Mouse (Mus musculus) stomach, postnatal 0 days (tissue): ENCODE results near the gene Eva1b. TPM values are rescaled to one million over a fixed set of nuclear protein-coding genes. Genes with fewer than 3 reads are reported as not detected.

ENCODE experiments used
- ATAC-seq: fragments of 200-750 bp; cut with Nextera tagmentation; 2 replicates; pipeline ENCODE4 v1.8.0; 2017; ENCODE audit not compliant: low FRiP score, low TSS enrichment
- DNase-seq: peaks from one replicate; pipeline ENCODE4 v3.0.0-alpha.2; 2016; ENCODE audit warnings: low spot score
- H3K27ac ChIP-seq: fragments of 300-500 bp; sonication (generic); replicated peaks from 2 replicates; pipeline ENCODE4 v1.5.1; 2014; ENCODE audit warnings: mild to moderate bottlenecking, control low read depth
- H3K27me3 ChIP-seq: fragments of 300-500 bp; sonication (generic); 2 replicates; pipeline ENCODE4 v1.6.1; 2014; ENCODE audit warnings: low read length; ENCODE audit not compliant: control insufficient read depth, insufficient read depth
- H3K36me3 ChIP-seq: fragments of 300-500 bp; sonication (generic); 2 replicates; pipeline ENCODE4 v1.6.1; 2014; ENCODE audit warnings: low read length, mixed read lengths; ENCODE audit not compliant: control insufficient read depth, insufficient read depth
- H3K4me1 ChIP-seq: fragments of 300-500 bp; sonication (generic); replicated peaks from 2 replicates; pipeline ENCODE4 v1.6.1; 2014; ENCODE audit warnings: antibody characterized with exemption; ENCODE audit not compliant: control insufficient read depth, insufficient read depth
- H3K4me2 ChIP-seq: fragments of 300-500 bp; sonication (generic); replicated peaks from 2 replicates; pipeline ENCODE4 v1.6.1; 2014; ENCODE audit warnings: low read depth, mild to moderate bottlenecking, control low read depth, moderate library complexity
- H3K4me3 ChIP-seq: fragments of 300-500 bp; sonication (generic); 2 replicates; pipeline ENCODE4 v1.5.1; 2014; ENCODE audit warnings: low read depth, low read length, control low read depth
- H3K9ac ChIP-seq: fragments of 300-500 bp; sonication (generic); 2 replicates; pipeline ENCODE4 v1.6.1; 2014; ENCODE audit warnings: mild to moderate bottlenecking, low read length, control low read depth, mixed read lengths
- H3K9me3 ChIP-seq: fragments of 300-500 bp; sonication (generic); 2 replicates; pipeline ENCODE4 v1.6.1; 2016; ENCODE audit warnings: low read length; ENCODE audit not compliant: control insufficient read depth
- CTCF ChIP-seq: IDR thresholded peaks from 2 replicates; pipeline ENCODE4 v1.5.1; 2016; ENCODE audit warnings: antibody characterized with exemption, low read depth, mild to moderate bottlenecking, moderate library complexity
- EP300 ChIP-seq: optimal IDR thresholded peaks from 2 replicates; pipeline ENCODE3; 2016; ENCODE audit warnings: antibody characterized with exemption
- WGBS: fragments of 180-500 bp; shearing (Covaris S2); extraction: QIAGEN DNeasy Blood & Tissue Kit; methylation state at CpG from one replicate; pipeline ENCODE4 v1.1.7; 2014; 5-methylcytosine and 5-hydroxymethylcytosine counted together
- polyA plus RNA-seq: library from polyadenylated mRNA; unstranded; fragments of >200 nt; fragmentation: Nextera tagmentation; extraction: Ambion mirVana; gene quantifications from 2 replicates; pipeline ENCODE4 v1.2.1, GENCODE M21; 2015

The Eva1b gene
- polyA plus RNA-seq, 1 experiment from 2014 or later, result 39.7 TPM

DNA sequence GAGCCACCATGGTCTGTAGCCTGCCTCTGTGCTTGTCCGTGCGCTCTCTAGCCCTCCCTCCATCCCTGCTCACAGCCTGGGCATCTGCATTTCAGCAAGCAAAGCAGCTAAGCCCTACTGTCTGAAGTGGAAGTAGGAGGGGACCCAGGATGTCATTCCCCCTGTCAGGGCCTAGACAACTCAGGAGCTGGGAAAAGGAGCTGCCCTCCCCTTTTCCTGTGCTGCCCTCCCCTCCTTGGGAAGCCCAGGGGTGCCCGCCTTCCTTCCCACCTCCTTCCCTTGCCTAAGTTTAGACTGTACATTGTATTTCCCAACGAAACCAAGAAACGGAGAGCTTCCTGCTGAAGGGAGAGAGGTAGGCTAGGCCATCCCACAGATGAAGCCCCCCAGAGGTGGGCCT lies 6.5 kb upstream of the Eva1b start:
- no peaks in the 10 kb centered on the region for H3K4me1 ChIP-seq
- ATAC-seq (no peak), DNase-seq (no peak)
- no peaks in the 10 kb centered on the region for H3K9me3 ChIP-seq
- no peaks in the 10 kb centered on the region for H3K27me3 ChIP-seq
- no peak overlapping the region for H3K4me2 ChIP-seq
- TF ChIP-seq CTCF, result no peak
- WGBS, result 73% methylated on average over 5 of the region's 5 CpGs
- H3K4me3 ChIP-seq, result no peak overlapping the region
- no peak overlapping the region for H3K27ac ChIP-seq
- no peak overlapping the region for H3K9ac ChIP-seq
- H3K36me3 ChIP-seq, result peaks cover 11% of the 10 kb centered on the region

DNA sequence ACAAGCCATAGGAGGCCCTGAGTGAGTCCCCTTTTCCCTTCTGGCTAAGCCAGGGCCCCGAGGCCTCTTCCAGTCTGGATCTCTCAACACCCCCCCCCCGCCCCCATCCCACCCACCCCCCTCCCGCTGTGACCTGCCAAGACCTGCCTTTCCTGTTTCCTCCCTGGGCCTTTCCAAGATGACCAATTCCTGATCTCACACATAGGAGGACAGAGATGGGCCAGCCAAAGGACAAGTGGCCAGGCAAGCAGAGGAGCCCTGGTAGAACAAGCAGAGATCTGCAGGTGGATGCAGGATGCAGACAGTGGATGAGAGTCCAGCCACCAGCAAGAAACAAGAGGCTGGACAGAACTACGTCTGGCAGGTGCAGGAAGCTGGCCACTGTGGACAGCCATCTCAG lies 2.1 kb upstream of the Eva1b start:
- ATAC-seq, result no peak
- Histone ChIP-seq H3K9ac (no peak overlapping the region; the same call in 1 of the 2 replicates), H3K4me3 (no peak overlapping the region), H3K27ac (no peak overlapping the region), H3K4me1 (peaks cover 4% of the 10 kb centered on the region; the same call in 1 of the 2 replicates), H3K4me2 (no peak overlapping the region), H3K9me3 (no peaks in the 10 kb centered on the region), H3K36me3 (no peaks in the 10 kb centered on the region), H3K27me3 (no peaks in the 10 kb centered on the region)
- no peak for TF ChIP-seq EP300
- TF ChIP-seq CTCF, result no peak
- 35% methylated on average over 4 of the region's 4 CpGs for WGBS
- DNase-seq, result no peak

DNA sequence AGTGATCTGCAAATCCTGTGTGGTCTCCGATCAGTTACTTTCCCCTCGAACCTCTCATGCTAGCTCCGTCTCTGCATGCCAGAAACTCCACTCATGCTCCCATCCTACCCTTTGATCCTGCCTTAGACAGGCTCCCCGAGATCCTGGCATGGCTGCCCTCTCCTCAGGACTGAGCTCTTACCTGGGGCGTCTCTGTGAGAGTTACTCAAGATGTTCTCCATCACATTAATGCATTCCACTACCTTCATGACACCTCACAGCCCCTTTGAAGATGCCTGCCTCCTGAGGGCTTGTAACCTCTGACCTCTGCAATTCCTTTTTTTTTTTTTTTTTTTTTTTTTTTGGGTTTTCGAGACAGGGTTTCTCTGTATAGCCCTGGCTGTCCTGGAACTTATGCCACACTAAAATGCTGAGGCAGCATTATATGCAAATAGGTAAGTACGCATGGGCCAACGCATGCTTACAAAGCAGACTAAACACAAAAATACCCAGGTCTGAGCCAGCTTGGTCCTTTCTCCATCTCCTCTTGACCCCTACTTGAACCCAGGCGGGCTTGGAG lies 491 bp upstream of the Eva1b start:
- Histone ChIP-seq H3K27ac (peak overlapping the region; percentile 90), H3K27me3 (no peaks in the 10 kb centered on the region), H3K4me3 (peak overlapping the region; percentile 60; the same call in 1 of the 2 replicates), H3K9ac (no peak overlapping the region), H3K9me3 (no peaks in the 10 kb centered on the region), H3K4me2 (peak overlapping the region; percentile 72), H3K36me3 (peaks cover 3% of the 10 kb centered on the region; the same call in 1 of the 2 replicates), H3K4me1 (peaks cover 4% of the 10 kb centered on the region; the same call in 1 of the 2 replicates)
- TF ChIP-seq CTCF (no peak), EP300 (no peak)
- DNase-seq (no peak), ATAC-seq (no peak)
- WGBS, result 30% methylated on average over 9 of the region's 9 CpGs

DNA sequence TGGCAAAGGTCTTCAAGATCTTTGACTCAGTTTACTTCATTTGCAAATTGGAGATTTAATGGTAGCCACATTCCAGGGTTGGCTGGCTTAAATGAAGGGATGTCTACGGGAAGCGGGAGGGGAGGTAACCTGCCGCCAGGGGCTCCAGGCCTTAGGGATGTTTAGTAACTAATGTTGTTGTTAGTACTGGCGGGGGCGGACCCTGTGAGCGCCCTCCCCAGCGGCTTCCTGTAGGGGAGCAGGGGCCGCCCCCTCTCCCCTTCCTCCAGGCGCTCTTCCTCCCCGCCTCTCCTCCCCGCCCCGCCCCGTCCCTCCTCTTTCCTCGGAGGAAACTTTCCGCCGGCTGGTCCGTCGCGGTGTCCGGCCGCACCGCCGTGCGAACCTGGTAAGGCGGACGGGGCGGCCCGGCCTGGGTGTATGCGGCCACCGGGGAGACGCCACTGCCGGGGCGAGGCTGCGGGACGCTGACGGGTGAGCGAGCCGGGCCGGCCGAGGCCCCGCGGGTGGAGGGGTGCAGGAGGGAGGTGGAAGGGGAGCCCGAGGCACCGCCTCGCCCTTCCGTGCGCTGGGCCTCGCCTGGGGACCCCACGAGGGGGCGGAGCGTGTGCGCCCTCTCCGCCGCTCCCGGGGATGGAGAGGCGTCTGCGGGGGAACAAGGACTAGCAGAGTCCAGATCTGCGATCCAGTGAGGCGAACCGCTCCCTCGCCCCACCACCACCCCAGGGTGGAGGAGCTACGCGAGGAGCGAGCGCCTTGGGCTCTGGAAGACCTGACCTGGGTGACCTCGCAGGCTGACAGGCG lies 817 bp downstream of the Eva1b start:
- DNase-seq (peak; percentile 76), ATAC-seq (peak; percentile 68)
- Histone ChIP-seq H3K27ac (peak overlapping the region; percentile 90), H3K9ac (peak overlapping the region; percentile 75), H3K4me1 (peaks cover 4% of the 10 kb centered on the region; the same call in 1 of the 2 replicates), H3K27me3 (no peaks in the 10 kb centered on the region), H3K9me3 (no peaks in the 10 kb centered on the region), H3K36me3 (peaks cover 3% of the 10 kb centered on the region; the same call in 1 of the 2 replicates), H3K4me3 (peak overlapping the region; percentile 60), H3K4me2 (peak overlapping the region; percentile 72)
- under 1% methylated on average over 62 of the region's 67 CpGs for WGBS
- TF ChIP-seq EP300 (peak; percentile 39), CTCF (peak; percentile 15; the same call in 1 of the 2 replicates)

DNA sequence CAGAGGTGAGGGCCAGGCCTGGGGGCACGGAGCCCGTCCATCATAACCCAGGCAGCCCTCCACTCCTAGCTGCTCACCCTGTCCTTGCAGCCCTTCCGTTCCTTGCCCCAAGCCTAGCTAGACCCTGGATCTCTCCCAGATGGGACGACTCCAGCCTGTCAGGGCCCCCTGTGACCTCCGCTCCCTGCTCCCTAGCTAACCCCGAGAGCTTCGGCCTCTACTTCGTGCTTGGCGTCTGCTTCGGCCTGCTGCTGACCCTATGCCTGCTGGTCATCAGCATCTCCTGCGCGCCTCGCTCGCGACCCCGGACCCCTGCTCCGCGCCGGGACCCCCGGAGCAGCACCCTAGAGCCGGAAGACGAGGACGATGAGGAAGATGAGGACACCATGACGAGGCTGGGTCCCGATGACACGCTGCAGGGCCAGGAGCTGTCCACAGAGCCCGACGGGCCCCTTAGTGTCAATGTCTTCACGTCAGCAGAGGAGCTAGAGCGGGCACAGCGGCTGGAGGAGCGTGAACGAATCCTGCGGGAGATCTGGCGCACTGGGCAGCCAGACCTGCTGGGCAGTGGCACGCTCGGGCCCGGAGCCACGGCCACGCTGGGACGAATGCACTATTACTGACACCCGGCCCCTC lies 1.6 kb downstream of the Eva1b start:
- peaks cover 4% of the 10 kb centered on the region; the same call in 1 of the 2 replicates for H3K4me1 ChIP-seq
- no peaks in the 10 kb centered on the region for H3K9me3 ChIP-seq
- peak overlapping the region; percentile 75 for H3K9ac ChIP-seq
- peak overlapping the region; percentile 60 for H3K4me3 ChIP-seq
- DNase-seq (no peak), ATAC-seq (peak; percentile 1; the same call in 1 of the 2 replicates)
- H3K36me3 ChIP-seq, result peaks cover 3% of the 10 kb centered on the region; the same call in 1 of the 2 replicates
- WGBS, result 28% methylated on average over 42 of the region's 42 CpGs
- peak overlapping the region; percentile 90 for H3K27ac ChIP-seq
- peak overlapping the region; percentile 72 for H3K4me2 ChIP-seq
- TF ChIP-seq CTCF (no peak), EP300 (no peak)
- no peaks in the 10 kb centered on the region for H3K27me3 ChIP-seq
